Mouse (Mus musculus): ENCODE data around the gene Ran. TPM values are rescaled to one million over a fixed set of nuclear protein-coding genes. Genes with fewer than 3 reads are reported as not detected.

The Ran gene
- total RNA-seq, 4 experiments from 2014 or later, result 78.9 to 95.9 (median 82.7) TPM

DNA sequence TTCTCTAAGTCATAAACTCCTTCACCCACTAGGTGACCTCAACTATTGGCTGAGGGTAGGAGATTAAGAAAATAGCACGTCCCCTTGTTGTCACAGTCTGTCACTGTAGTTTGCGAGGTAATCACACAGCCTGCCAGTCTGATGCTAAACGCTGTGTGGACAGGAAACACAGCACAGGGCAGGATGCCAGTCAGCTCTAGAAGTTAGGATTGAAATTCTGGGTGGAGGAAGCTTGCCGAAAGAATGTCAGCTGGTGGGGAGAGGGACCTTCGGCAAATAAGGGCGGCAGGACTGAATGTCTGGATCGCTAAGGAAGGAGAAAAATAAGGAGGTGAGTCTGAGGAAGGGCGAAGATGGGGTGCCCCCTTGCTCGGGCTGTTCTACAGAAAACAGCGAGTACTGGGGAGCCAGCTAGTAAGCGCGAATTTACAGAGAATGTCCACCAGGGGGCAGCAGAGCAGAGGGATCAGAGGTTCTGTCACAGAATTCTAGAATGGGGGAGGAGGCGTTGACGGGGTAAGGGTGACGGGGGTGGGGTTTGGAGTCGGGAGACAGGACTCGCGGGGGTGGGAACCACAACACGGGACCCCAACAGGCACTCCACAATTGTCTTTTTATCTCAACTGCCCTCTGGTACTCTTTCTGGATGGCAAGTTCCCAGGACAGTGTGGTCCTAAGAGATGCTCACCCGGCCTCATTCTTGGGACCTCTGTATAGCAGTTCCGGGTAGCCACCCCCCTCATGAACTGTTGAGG lies 43.3 kb downstream of the Ran start:
- peak; percentile 51 to 58 for DNase-seq (ENCODE audit: low spot score in 2 of 2)

GRCm38 (mm10) chr5:129063792-129064087 lies 43.9 kb downstream of the Ran start:
- DNase-seq (ENCODE audit: low spot score in 2 of 2), result no peak

DNA sequence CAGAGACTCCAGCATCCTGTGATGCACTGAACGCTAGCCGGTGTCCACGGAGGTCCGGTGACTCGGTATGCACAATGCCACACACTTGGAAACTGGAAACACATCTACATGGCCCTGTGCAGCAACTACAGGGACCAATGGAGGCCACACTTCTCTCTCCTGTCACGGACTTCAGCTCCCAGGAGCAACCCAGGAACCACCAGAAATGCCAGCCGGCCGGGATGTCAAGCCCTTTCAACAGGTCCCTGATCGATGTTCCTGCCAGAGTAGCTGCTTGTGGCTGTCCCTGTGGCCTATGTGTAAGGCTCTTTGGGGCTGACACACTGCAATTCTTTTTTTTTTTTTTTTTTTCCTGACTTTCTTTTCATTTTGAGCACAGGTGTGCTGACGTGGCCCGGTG lies 44.3 kb downstream of the Ran start:
- no peak for DNase-seq (ENCODE audit: low spot score in 2 of 2)

GRCm38 (mm10) chr5:129065301-129065700 lies 45.4 kb downstream of the Ran start:
- DNase-seq (ENCODE audit: low spot score in 2 of 2), result no peak

- peak; percentile 71 to 75 for DNase-seq (ENCODE audit: low spot score in 2 of 2)
Measured at GRCm38 (mm10) chr5:129065946-129066345, 46.1 kb downstream of the Ran start.

- DNase-seq (ENCODE audit: low spot score in 2 of 2), result peak in 1 of 2 experiments; percentile 7
Measured at GRCm38 (mm10) chr5:129066541-129067230, 46.8 kb downstream of the Ran start.

- no peak for DNase-seq (ENCODE audit: low spot score in 2 of 2)
Measured at GRCm38 (mm10) chr5:129067231-129067834, 47.5 kb downstream of the Ran start.

- DNase-seq (ENCODE audit: low spot score in 2 of 2), result no peak
Measured at GRCm38 (mm10) chr5:129071761-129072280, 52.0 kb downstream of the Ran start.

DNA sequence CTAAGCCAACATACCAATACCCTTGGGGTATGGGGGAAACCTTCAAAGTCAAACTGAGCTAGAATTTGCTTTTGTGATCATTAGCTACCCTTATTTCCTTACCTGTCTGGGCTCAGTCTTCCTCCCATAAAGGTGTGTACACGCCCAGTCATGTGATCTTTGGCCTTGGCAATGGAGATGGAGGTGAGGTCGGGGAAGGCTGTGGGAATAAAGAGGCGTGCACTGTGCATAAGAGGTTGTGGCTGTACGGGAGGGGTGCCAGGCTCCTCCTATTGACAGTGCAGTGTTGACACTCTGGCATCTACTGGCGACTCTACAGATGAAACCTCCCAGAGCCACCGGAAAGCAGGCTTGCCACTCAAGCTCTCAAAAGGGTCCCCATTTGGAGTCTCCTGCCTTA lies 53.5 kb downstream of the Ran start:
- DNase-seq (ENCODE audit: low spot score in 2 of 2), result no peak

Other genes starting within 250 kb of the Ran start
- gene Rimbp2, start 66.6 kb upstream of the Ran start, total RNA-seq (2022), result under 1 TPM in 1 of 4 experiments, not detected in 3; 0.12 TPM
- 1 to 10 TPM; 3.0 to 6.3 (median 5.8) TPM for gene Stx2, start 11.5 kb upstream of the Ran start, total RNA-seq (2022)
- gene Adgrd1, start 76.7 kb downstream of the Ran start, total RNA-seq (2022), result 1 to 10 TPM; 1.7 to 3.8 (median 3.4) TPM